Mouse (Mus musculus) MEL (cell line): ENCODE results near the gene Fgfr2.

ENCODE experiments used
- CHD1 ChIP-seq: IDR thresholded peaks from 2 replicates; pipeline ENCODE4 v1.6.1; 2012; ENCODE audit warnings: low read depth, mild to moderate bottlenecking, inconsistent platforms, low read length, improper control_type of control experiment
- CTCF ChIP-seq, 3 experiments: IDR thresholded peaks in 2 of 3; conservative IDR thresholded peaks in 1 of 3; 2 replicates each; pipeline ENCODE4 v1.5.1; 2011 to 2012; ENCODE audit warnings: low read length in 3 of 3, low read depth in 2 of 3, mild to moderate bottlenecking in 2 of 3, improper control_type of control experiment in 1 of 3, inconsistent platforms in 1 of 3, mixed read lengths in 1 of 3, moderate library complexity in 1 of 3; ENCODE audit not compliant: control insufficient read depth in 1 of 3, insufficient read depth in 1 of 3, poor library complexity in 1 of 3, severe bottlenecking in 1 of 3
- EP300 ChIP-seq, 2 experiments: IDR thresholded peaks; 2 replicates each; pipeline ENCODE4 v1.6.1; 2011; ENCODE audit warnings: improper control_type of control experiment in 2 of 2, low read length in 2 of 2, low read depth in 1 of 2, mild to moderate bottlenecking in 1 of 2
- POLR2AphosphoS2 ChIP-seq: IDR thresholded peaks from 2 replicates; pipeline ENCODE4 v1.6.1; 2011; ENCODE audit warnings: low read length, improper control_type of control experiment

GRCm38 (mm10) chr7:132304424-132305085 lies 818.6 kb downstream of the Fgfr2 start:
- TF ChIP-seq CTCF (IDR thresholded peaks at IDR 0.05 in 2 of 3, conservative IDR thresholded peaks at IDR 0.05 in 1 of 3; ENCODE audit: control insufficient read depth in 1 of 3, insufficient read depth in 1 of 3, low read depth in 2 of 3, low read length in 3 of 3, poor library complexity in 1 of 3, severe bottlenecking in 1 of 3) (no peak), CHD1 (no peak), POLR2AphosphoS2 (no peak), EP300 (IDR thresholded peaks at IDR 0.05; ENCODE audit: low read depth in 1 of 2, low read length in 2 of 2) (no peak)
